Comparison of ENCODE assay signal across 10 mouse cellular contexts in the genomic region with DNA sequence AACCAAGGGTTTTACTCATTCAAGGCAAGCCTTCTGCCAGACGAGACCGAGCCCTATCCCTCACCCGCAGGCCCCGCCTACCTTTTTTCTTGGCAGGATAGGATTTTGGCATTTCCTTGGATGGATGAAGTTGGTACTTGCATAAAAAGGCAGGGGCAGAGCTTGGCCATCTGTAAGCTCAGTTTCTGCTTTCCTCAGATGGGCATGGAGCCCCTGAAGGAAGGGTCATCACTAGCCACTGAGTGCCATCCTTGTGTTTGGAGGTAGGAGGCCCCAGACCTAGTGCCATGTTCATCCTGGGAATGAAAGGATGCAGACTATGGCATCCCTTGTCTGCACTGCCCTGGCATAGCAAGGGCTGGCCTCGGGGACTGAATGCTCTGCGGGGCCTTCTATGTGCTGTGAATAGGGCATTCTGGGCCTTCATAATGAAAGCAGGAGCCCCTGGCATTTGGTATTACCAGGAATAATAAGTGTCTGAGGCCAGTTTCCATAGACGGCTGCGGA. TPM values are rescaled to one million over a fixed set of nuclear protein-coding genes. Genes with fewer than 3 reads are reported as not detected.
DNase-seq lines count a peak whose midpoint lies in the region; ATAC-seq and TF ChIP-seq lines count a peak whose summit lies in the region.
"Had no signal": no experiment of that assay in that cellular context is flagged by ENCODE, and none has a peak within 500 bp of the region (broad histone marks: within the 10 kb centered on the region; RNA-seq: fewer than 3 reads in every experiment).

No protein-coding gene starts in this region.

- H3K4me3 ChIP-seq in hindbrain, embryonic 13.5 days: no peak overlapping the region
- H3K4me3 ChIP-seq in hindbrain, embryonic 12.5 days: no peak overlapping the region
- H3K4me3 ChIP-seq in embryonic fibroblast, embryonic 13.5 days (ENCODE audit: insufficient read depth, low read length): no peak overlapping the region
- H3K4me3 ChIP-seq in liver, embryonic 12.5 days: no peak overlapping the region
- H3K4me3 ChIP-seq in thymus, adult 2 months (ENCODE audit: control insufficient read depth, insufficient read depth, low read length): no peak overlapping the region
- H3K4me3 ChIP-seq in heart, embryonic 12.5 days: no peak overlapping the region
- H3K4me3 ChIP-seq: limb, embryonic 12.5 days had no signal

- H3K9ac ChIP-seq in hindbrain, embryonic 13.5 days: no peak overlapping the region
- no peak overlapping the region for H3K9ac ChIP-seq in hindbrain, embryonic 12.5 days
- peak overlapping the region; percentile 56 for H3K9ac ChIP-seq in liver, embryonic 12.5 days
- no peak overlapping the region for H3K9ac ChIP-seq in heart, embryonic 12.5 days
- H3K9ac ChIP-seq: limb, embryonic 12.5 days had no signal

- no peaks in the 10 kb centered on the region for H3K36me3 ChIP-seq in hindbrain, embryonic 13.5 days
- no peaks in the 10 kb centered on the region for H3K36me3 ChIP-seq in hindbrain, embryonic 12.5 days
- peaks cover 61% of the 10 kb centered on the region for H3K36me3 ChIP-seq in liver, embryonic 12.5 days
- H3K36me3 ChIP-seq in thymus, adult 2 months (ENCODE audit: control insufficient read depth, insufficient read depth, low read length): no peaks in the 10 kb centered on the region
- H3K36me3 ChIP-seq in heart, embryonic 12.5 days: peaks cover 7% of the 10 kb centered on the region; the same call in 1 of the 2 replicates
- H3K36me3 ChIP-seq: limb, embryonic 12.5 days had no signal

- H3K27ac ChIP-seq in hindbrain, embryonic 13.5 days: 0 out of 2 replicates have a peak overlapping the region, but pooled peaks have one; percentile 64
- no peak overlapping the region for H3K27ac ChIP-seq in hindbrain, embryonic 12.5 days
- peak overlapping the region; percentile 51; the same call in 1 of the 2 replicates for H3K27ac ChIP-seq in embryonic fibroblast, embryonic 13.5 days (ENCODE audit: insufficient read depth, low read length)
- H3K27ac ChIP-seq in liver, embryonic 12.5 days: peak overlapping the region; percentile 93
- no peak overlapping the region for H3K27ac ChIP-seq in thymus, adult 2 months (ENCODE audit: control insufficient read depth, insufficient read depth, low read length)
- no peak overlapping the region for H3K27ac ChIP-seq in heart, embryonic 12.5 days (ENCODE audit: poor library complexity, severe bottlenecking)
- H3K27ac ChIP-seq: limb, embryonic 12.5 days had no signal

- H3K4me1 ChIP-seq in hindbrain, embryonic 13.5 days (replicated peaks): peaks cover 34% of the 10 kb centered on the region
- H3K4me1 ChIP-seq in hindbrain, embryonic 12.5 days: peaks cover 8% of the 10 kb centered on the region
- H3K4me1 ChIP-seq in embryonic fibroblast, embryonic 13.5 days (ENCODE audit: control insufficient read depth, insufficient read depth, low read length): peaks cover 20% of the 10 kb centered on the region
- peaks cover 88% of the 10 kb centered on the region for H3K4me1 ChIP-seq in liver, embryonic 12.5 days
- no peaks in the 10 kb centered on the region for H3K4me1 ChIP-seq in thymus, adult 2 months (replicated peaks; ENCODE audit: control insufficient read depth, insufficient read depth, low read length)
- H3K4me1 ChIP-seq in heart, embryonic 12.5 days (replicated peaks): peaks cover 38% of the 10 kb centered on the region

- H3K9me3 ChIP-seq in hindbrain, embryonic 13.5 days: no peaks in the 10 kb centered on the region
- no peaks in the 10 kb centered on the region for H3K9me3 ChIP-seq in hindbrain, embryonic 12.5 days (replicated peaks)
- H3K9me3 ChIP-seq in liver, embryonic 12.5 days (replicated peaks): no peaks in the 10 kb centered on the region
- H3K9me3 ChIP-seq in heart, embryonic 12.5 days (replicated peaks): no peaks in the 10 kb centered on the region
- H3K9me3 ChIP-seq: limb, embryonic 12.5 days had no signal

- TF ChIP-seq POLR2A in embryonic fibroblast, embryonic 13.5 days (IDR thresholded peaks at IDR 0.05; ENCODE audit: low read depth, low read length): no peak
- no peak for TF ChIP-seq POLR2A in thymus, adult 2 months (IDR thresholded peaks at IDR 0.05; ENCODE audit: control insufficient read depth, extremely low read depth, insufficient read depth, low read length, poor library complexity)

- no peaks in the 10 kb centered on the region for H3K27me3 ChIP-seq in hindbrain, embryonic 13.5 days
- no peaks in the 10 kb centered on the region for H3K27me3 ChIP-seq in hindbrain, embryonic 12.5 days
- no peaks in the 10 kb centered on the region for H3K27me3 ChIP-seq in liver, embryonic 12.5 days (replicated peaks)
- no peaks in the 10 kb centered on the region for H3K27me3 ChIP-seq in thymus, adult 2 months (ENCODE audit: control insufficient read depth, insufficient read depth, low read length)
- H3K27me3 ChIP-seq in heart, embryonic 12.5 days (replicated peaks): 0 out of 2 replicates have a peak, but pooled peaks cover 6% of the 10 kb centered on the region
- H3K27me3 ChIP-seq: limb, embryonic 12.5 days had no signal

- peak; percentile 77 for ATAC-seq in hindbrain, embryonic 13.5 days (ENCODE audit: low FRiP score)
- no peak for ATAC-seq in hindbrain, embryonic 12.5 days (ENCODE audit: low FRiP score)
- ATAC-seq in liver, embryonic 12.5 days: no peak
- no peak for ATAC-seq in heart, embryonic 12.5 days (ENCODE audit: insufficient number of reproducible peaks, low FRiP score)

- H3K4me2 ChIP-seq in hindbrain, embryonic 13.5 days: no peak overlapping the region
- no peak overlapping the region for H3K4me2 ChIP-seq in hindbrain, embryonic 12.5 days (replicated peaks)
- peak overlapping the region; percentile 83 for H3K4me2 ChIP-seq in liver, embryonic 12.5 days
- H3K4me2 ChIP-seq in heart, embryonic 12.5 days: no peak overlapping the region
- H3K4me2 ChIP-seq: limb, embryonic 12.5 days had no signal

- TF ChIP-seq CTCF in embryonic fibroblast, embryonic 13.5 days (IDR thresholded peaks at IDR 0.05; ENCODE audit: borderline replicate concordance, insufficient read depth, low read length): no peak
- no peak for TF ChIP-seq CTCF in thymus, adult 2 months (IDR thresholded peaks at IDR 0.05; ENCODE audit: borderline replicate concordance, control insufficient read depth, extremely low read depth, insufficient read depth, low read length, poor library complexity)

- 70% methylated on average over 8 of the region's 8 CpGs for WGBS in hindbrain, embryonic 13.5 days
- 82% methylated on average over 8 of the region's 8 CpGs for WGBS in hindbrain, embryonic 12.5 days
- 77% methylated on average over 8 of the region's 8 CpGs for WGBS in liver, embryonic 12.5 days (ENCODE audit: insufficient replicate concordance)
- WGBS in thymus, adult 2 months: 97% methylated on average over 8 of the region's 8 CpGs
- WGBS in heart, embryonic 12.5 days: 86% methylated on average over 8 of the region's 8 CpGs

- peak; percentile 71 for DNase-seq in NIH3T3 (ENCODE audit: low read depth)
- no peak for DNase-seq in thymus, adult 2 months
- DNase-seq in kidney, adult 9 months: no peak
- DNase-seq: spleen, adult 18-20 months had no signal

RNA-seq across cellular contexts. Expression of gene Ampd3, which starts 11.7 kb away (rescaled TPM):
- polyA plus RNA-seq in hindbrain, embryonic 13.5 days (2015; fragmentation: Nextera tagmentation; extraction: Ambion mirVana): 4.3 and 4.9 TPM in 2 replicates
- 4.0 TPM in 2 replicates for polyA plus RNA-seq in hindbrain, embryonic 12.5 days (2016; fragmentation: Nextera tagmentation; extraction: Ambion mirVana)
- polyA plus RNA-seq in embryonic fibroblast, embryonic 13.5 days (2011; ENCODE audit: insufficient read length, low read depth, missing spikeins): 4.6 and 8.8 TPM in 2 replicates
- 33.7 and 34.2 TPM in 2 replicates for polyA plus RNA-seq in liver, embryonic 12.5 days (2016; fragmentation: Nextera tagmentation; extraction: Ambion mirVana)
- 6.8 and 9.8 TPM in 2 replicates for polyA plus RNA-seq in thymus, adult 2 months (2012; rRNA removed)
- 8.2 and 9.4 TPM in 2 replicates for polyA plus RNA-seq in heart, embryonic 12.5 days (2016; fragmentation: Nextera tagmentation; extraction: Ambion mirVana)

Comparison
In these comparisons a context has a peak if more than half of its experiments do, and no peak if none do; other contexts are left out.
1. H3K27ac ChIP-seq: peak in hindbrain, embryonic 13.5 days (single experiment), embryonic fibroblast, embryonic 13.5 days (single experiment) and liver, embryonic 12.5 days (single experiment); none in hindbrain, embryonic 12.5 days (single experiment), thymus, adult 2 months (single experiment) and heart, embryonic 12.5 days (single experiment).